Mouse (Mus musculus): Measurements from ENCODE around the gene Lrrc8a.

The Lrrc8a gene

GRCm38 (mm10) chr2:30306087-30306486 is 68.6 kb downstream of the Lrrc8a start:
- no peak for DNase-seq (ENCODE audit: low spot score in 2 of 2)

GRCm38 (mm10) chr2:30309351-30309750 is 71.8 kb downstream of the Lrrc8a start:
- DNase-seq (ENCODE audit: low spot score in 2 of 2) = no peak

GRCm38 (mm10) chr2:30311481-30311880 is 74.0 kb downstream of the Lrrc8a start:
- DNase-seq (ENCODE audit: low spot score in 2 of 2) = no peak

Measured in frontal cortex, postnatal 14 days (tissue).